Mouse (Mus musculus) urinary bladder, postnatal 0 days (tissue): Measurements from ENCODE around the gene Edn2. TPM values are rescaled to one million over a fixed set of nuclear protein-coding genes. Genes with fewer than 3 reads are reported as not detected.

Experiments used
- polyA plus RNA-seq: library from polyadenylated mRNA; unstranded; fragments of >200 nt; fragmentation: Nextera tagmentation; extraction: Ambion mirVana; gene quantifications from 2 replicates; pipeline ENCODE4 v1.2.1, GENCODE M21; 2015

The Edn2 gene
- 0.64 and 1.4 TPM in 2 replicates for polyA plus RNA-seq

GRCm38 (mm10) chr4:120161166-120161949 lies at the start of gene Edn2:
Gene Edn2, plus strand, starts transcription at chr4:120161206.

Other genes starting within 250 kb of the Edn2 start
- not detected in 2 replicates for gene AL607142.1, start 96.2 kb upstream of the Edn2 start, polyA plus RNA-seq
- gene Foxo6, start 126.1 kb downstream of the Edn2 start, polyA plus RNA-seq: 0.13 and 0.16 TPM in 2 replicates
- 33.8 and 43.8 TPM in 2 replicates for gene Scmh1, start 244.1 kb downstream of the Edn2 start, polyA plus RNA-seq